Mouse (Mus musculus) splenic B cell, adult 2 months (primary cell): ENCODE measurements around the gene Zfp84.
A peak's percentile ranks its signal among the peaks of the same experiment; 100 is the strongest.
"Not testable (repeated sequence)": the region's sequence is repeated elsewhere in the genome, so short reads cannot be mapped to it uniquely, and the experiment has no call there.

Experiments used
- DNase-seq: peaks from one replicate; pipeline ENCODE4 v3.0.0-alpha.2; 2011; ENCODE audit warnings: low read depth, low spot score
- H3K27me3 ChIP-seq: 2 replicates; pipeline ENCODE4 v1.6.1; 2012; ENCODE audit warnings: mild to moderate bottlenecking, low read length, moderate library complexity, mixed read lengths; ENCODE audit not compliant: control insufficient read depth, poor library complexity, insufficient read depth, severe bottlenecking
- H3K36me3 ChIP-seq: 2 replicates; pipeline ENCODE4 v1.6.1; 2012; ENCODE audit warnings: mild to moderate bottlenecking, low read length, moderate library complexity, mixed read lengths; ENCODE audit not compliant: control insufficient read depth, poor library complexity, insufficient read depth, severe bottlenecking

The Zfp84 gene

GRCm38 (mm10) chr7:29768090-29768900 lies at the start of gene Zfp84:
Zfp84 (plus strand) TSS chr7:29768552.
- DNase-seq: peak; percentile 95
- H3K27me3 ChIP-seq: no peaks in the 10 kb centered on the region
- peaks cover 14% of the 10 kb centered on the region; the same call in 1 of the 2 replicates for H3K36me3 ChIP-seq

DNA sequence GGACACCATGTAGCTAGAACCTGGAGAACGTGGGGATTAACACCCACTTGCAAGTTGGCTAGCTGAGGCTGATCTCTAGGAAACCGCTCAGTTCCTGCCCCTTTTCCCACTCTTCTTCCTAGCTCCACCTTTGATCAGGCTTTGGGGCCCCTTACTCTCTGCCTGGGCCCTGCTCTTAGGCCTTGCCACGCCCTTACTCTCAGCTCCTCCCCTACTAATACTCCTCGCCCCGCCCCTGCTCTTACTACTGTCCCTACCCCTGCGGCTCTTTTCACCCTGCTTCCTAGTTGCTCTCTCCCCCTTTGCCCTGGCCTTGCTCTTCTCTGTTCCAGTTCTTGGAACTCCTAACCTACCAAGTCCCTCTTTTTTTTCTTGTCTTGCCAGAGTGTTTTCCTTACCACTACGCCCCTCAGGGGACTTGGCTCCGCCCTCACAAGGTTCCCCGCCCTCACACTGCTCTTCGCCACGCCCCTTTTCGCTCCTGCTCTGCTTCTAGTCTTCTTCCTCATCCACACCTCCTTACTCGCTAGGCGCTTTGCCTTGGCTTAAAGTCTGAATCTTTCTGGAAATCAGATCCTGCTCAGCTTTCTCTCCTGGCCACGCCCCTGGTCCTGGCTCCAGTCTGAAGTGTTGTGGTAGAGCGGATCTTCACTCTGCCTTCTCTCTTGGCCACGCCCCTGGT lies 42.8 kb upstream of the Zfp84 start:
- H3K27me3 ChIP-seq, H3K36me3 ChIP-seq, DNase-seq: not testable (repeated sequence)

- not testable (repeated sequence) for H3K27me3 ChIP-seq, H3K36me3 ChIP-seq, DNase-seq
Measured at GRCm38 (mm10) chr7:29726860-29727259, 41.5 kb upstream of the Zfp84 start, which contains the start of gene Catsperg2. Catsperg2 (minus strand) TSS chr7:29727032.

GRCm38 (mm10) chr7:29728055-29728454 lies 40.3 kb upstream of the Zfp84 start:
- Histone ChIP-seq H3K27me3 (no peaks in the 10 kb centered on the region), H3K36me3 (no peaks in the 10 kb centered on the region)
- no peak for DNase-seq

DNA sequence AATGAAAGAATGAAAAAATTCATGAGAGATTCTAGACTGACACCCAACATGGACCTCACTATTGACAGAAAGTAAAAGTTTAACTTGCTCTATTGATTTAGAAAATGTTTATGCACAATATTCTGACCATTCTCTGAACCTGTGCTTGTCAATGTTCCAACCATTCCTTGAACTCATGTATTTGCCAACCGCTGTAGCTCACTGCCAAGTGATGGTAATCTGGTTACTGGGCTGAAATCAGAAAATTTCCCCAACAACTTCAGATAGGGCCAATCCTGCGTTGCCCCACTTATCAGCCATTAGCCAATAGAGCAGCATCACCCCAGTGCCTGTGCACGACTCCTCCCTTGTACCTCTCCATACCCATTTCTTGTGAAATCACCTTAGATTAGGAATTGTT lies 26.1 kb upstream of the Zfp84 start:
- Histone ChIP-seq H3K36me3 (no peaks in the 10 kb centered on the region), H3K27me3 (no peaks in the 10 kb centered on the region)
- no peak for DNase-seq

DNA sequence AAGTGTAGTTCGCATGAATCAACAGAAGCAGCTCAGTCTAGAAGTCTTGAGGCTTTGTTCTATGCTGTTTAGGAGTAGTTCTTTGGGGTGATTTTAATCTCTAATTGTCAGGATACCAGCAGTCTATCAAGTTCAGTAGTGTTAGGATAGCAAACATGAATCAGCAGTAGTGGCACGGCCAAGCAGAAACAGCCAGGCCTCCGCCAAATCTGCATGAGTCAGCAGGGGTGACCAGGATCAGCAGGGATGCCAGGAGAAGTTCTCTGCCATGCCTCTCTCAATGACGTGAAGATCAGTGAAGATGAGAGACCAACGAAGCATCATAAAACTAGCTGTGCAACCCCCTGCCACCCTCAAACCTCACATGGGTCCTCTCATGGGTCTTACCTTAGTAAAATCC lies 7.9 kb upstream of the Zfp84 start:
- Histone ChIP-seq H3K27me3 (no peaks in the 10 kb centered on the region), H3K36me3 (peaks cover 2% of the 10 kb centered on the region; the same call in 1 of the 2 replicates)
- no peak for DNase-seq

DNA sequence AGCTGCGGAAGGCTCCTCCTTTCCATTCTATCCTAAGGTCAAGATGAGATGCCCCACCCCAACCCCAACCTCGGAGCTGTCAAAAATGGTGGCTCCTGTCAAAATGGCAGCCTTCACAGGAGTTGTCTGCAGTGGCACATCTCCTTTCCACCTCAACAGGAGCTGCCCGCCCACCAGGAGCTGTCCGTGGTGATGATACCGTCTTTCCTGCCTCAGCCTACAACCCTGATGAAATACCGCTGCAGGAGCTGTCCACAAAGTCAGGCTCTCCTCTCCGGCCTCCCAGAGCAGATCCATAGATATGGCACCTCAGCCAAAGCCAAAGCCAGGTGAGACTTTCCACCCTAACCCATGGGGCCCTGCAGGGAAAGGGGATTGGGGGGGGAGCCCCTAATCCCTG lies 3.6 kb upstream of the Zfp84 start:
- no peaks in the 10 kb centered on the region for H3K27me3 ChIP-seq
- no peak for DNase-seq

GRCm38 (mm10) chr7:29767058-29767686 lies 1.2 kb upstream of the Zfp84 start:
- peak; percentile 81 for DNase-seq
- Histone ChIP-seq H3K36me3 (peaks cover 13% of the 10 kb centered on the region; the same call in 1 of the 2 replicates), H3K27me3 (no peaks in the 10 kb centered on the region)

More for the DNA sequence above, 3.6 kb upstream of the Zfp84 start:
- peaks cover 2% of the 10 kb centered on the region; the same call in 1 of the 2 replicates for H3K36me3 ChIP-seq

- DNase-seq: no peak
- Histone ChIP-seq H3K36me3 (peaks cover 14% of the 10 kb centered on the region; the same call in 1 of the 2 replicates), H3K27me3 (no peaks in the 10 kb centered on the region)
Measured at GRCm38 (mm10) chr7:29768980-29769379, 628 bp downstream of the Zfp84 start.

- Histone ChIP-seq H3K36me3 (peaks cover 30% of the 10 kb centered on the region), H3K27me3 (no peaks in the 10 kb centered on the region)
- DNase-seq: no peak
Measured at GRCm38 (mm10) chr7:29773503-29773902, 5.2 kb downstream of the Zfp84 start.

GRCm38 (mm10) chr7:29774371-29774770 lies 6.0 kb downstream of the Zfp84 start:
- DNase-seq: no peak
- Histone ChIP-seq H3K36me3 (peaks cover 30% of the 10 kb centered on the region), H3K27me3 (no peaks in the 10 kb centered on the region)

GRCm38 (mm10) chr7:29776568-29776967 lies 8.2 kb downstream of the Zfp84 start:
- DNase-seq: no peak
- H3K27me3 ChIP-seq: no peaks in the 10 kb centered on the region
- H3K36me3 ChIP-seq: peaks cover 24% of the 10 kb centered on the region

- no peak for DNase-seq
- Histone ChIP-seq H3K27me3 (no peaks in the 10 kb centered on the region), H3K36me3 (peaks cover 19% of the 10 kb centered on the region)
Measured at GRCm38 (mm10) chr7:29777372-29777771, 9.0 kb downstream of the Zfp84 start.

DNA sequence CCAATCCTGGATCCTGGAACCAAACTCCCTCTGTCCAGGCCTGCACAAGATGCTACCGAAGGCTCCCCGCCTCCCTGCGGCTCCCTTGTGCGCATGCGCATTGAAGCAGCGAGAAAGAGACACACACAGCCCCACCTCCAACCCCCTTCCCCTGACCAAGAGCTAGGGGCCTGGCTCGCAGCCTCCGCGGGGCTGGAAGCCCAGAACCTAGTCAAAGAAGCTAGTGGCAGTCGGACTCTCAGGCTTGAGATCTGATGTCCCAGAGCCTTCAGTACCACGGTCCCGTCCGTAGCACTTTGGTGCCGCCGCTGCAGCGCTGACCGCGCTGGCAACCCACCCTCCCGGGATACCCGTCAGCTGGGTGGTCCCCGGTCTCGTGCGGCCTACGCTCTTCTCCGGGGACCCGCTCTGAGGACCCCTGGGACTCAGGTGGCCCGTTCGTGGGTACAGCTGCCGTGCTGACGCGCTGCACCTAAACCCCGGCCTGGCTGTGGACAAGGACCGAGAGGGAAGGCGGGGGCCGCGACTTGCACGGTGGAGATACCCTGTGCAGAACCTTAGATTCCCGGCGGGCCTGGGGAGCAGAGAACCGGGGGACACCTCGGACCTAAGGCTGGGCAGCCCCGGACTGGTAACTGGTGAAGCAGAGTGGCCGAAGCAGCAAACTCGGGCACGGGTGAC lies 15.7 kb downstream of the Zfp84 start, which contains the start of gene Zfp30:
Gene Zfp30 (plus strand): TSS at position 128 of the 681 bp plus-strand sequence.
- Histone ChIP-seq H3K27me3 (no peaks in the 10 kb centered on the region), H3K36me3 (no peaks in the 10 kb centered on the region)
- peak; percentile 75 for DNase-seq
